Mouse (Mus musculus): ENCODE results near the gene Dnajb5. TPM values are rescaled to one million over a fixed set of nuclear protein-coding genes. Genes with fewer than 3 reads are reported as not detected.

Gene Dnajb5
- polyA plus RNA-seq, 1 experiment: 12.2 TPM

DNA sequence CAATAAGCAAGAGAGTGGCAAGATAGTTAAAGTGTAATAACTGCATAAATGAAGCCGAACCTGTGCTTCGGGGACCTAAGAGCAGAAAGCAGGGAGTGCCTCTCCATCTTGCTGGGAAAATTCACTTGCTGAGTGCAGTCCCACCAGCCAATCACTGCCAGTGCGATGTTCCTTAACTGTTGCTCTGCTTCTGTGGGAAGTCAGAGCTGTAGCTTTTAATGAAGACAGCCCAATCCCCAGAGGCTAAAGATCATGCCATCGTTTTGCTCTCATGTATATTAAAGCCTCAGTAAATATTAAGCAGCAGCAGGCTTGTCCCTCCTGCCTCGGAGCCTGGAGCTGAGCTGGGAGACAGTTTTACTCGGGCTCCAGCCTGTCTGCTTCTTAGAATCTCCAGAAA, 27.6 kb upstream of the Dnajb5 start:
- TF ChIP-seq CTCF (IDR thresholded peaks at IDR 0.05; ENCODE audit: extremely low read depth, insufficient read depth, insufficient read length, insufficient replicate concordance) (no peak), POLR2A (IDR thresholded peaks at IDR 0.05; ENCODE audit: low read depth, low read length) (no peak)
- Histone ChIP-seq H3K27me3 (ENCODE audit: control insufficient read depth, insufficient read depth, low read length) (peaks cover 3% of the 10 kb centered on the region), H3K27ac (ENCODE audit: insufficient read depth, low read length) (no peak overlapping the region), H3K4me3 (ENCODE audit: extremely low read depth, insufficient read depth, insufficient read length) (no peak overlapping the region), H3K4me1 (ENCODE audit: control insufficient read depth, insufficient read depth, insufficient read length) (no peaks in the 10 kb centered on the region), H3K36me3 (ENCODE audit: control insufficient read depth, insufficient read depth, low read length) (no peaks in the 10 kb centered on the region)
- WGBS: 76% methylated on average over 6 of the region's 6 CpGs
- DNase-seq (ENCODE audit: low read depth in 1 of 2, low spot score in 2 of 2): no peak

DNA sequence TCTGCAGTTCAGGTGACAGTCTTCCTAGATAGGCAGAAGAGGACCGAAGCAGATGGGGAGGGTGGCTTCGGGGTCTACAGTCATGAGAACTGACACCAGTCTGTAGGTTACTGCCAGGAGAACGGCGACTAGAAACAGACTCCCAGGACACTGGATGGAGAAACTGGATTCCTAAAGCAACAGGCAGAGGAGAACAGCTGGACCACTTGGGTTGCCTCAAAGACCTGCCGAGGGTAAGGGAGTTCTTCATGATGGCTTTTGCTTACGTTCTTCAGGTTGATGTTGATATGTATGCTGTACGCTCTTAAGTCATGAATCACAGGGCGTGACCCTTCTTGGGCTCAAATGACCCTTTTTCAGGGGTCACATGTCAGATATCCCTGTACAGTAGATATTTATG, 27.2 kb upstream of the Dnajb5 start:
- TF ChIP-seq POLR2A (IDR thresholded peaks at IDR 0.05; ENCODE audit: low read depth, low read length) (no peak), CTCF (IDR thresholded peaks at IDR 0.05; ENCODE audit: extremely low read depth, insufficient read depth, insufficient read length, insufficient replicate concordance) (no peak)
- Histone ChIP-seq H3K4me3 (ENCODE audit: extremely low read depth, insufficient read depth, insufficient read length) (no peak overlapping the region), H3K36me3 (ENCODE audit: control insufficient read depth, insufficient read depth, low read length) (no peaks in the 10 kb centered on the region), H3K27ac (ENCODE audit: insufficient read depth, low read length) (no peak overlapping the region), H3K4me1 (ENCODE audit: control insufficient read depth, insufficient read depth, insufficient read length) (no peaks in the 10 kb centered on the region), H3K27me3 (ENCODE audit: control insufficient read depth, insufficient read depth, low read length) (no peaks in the 10 kb centered on the region; the same call in 1 of the 2 replicates)
- no peak for DNase-seq (ENCODE audit: low read depth in 1 of 2, low spot score in 2 of 2)
- 85% methylated on average over 8 of the region's 8 CpGs for whole genome bisulfite sequencing

DNA sequence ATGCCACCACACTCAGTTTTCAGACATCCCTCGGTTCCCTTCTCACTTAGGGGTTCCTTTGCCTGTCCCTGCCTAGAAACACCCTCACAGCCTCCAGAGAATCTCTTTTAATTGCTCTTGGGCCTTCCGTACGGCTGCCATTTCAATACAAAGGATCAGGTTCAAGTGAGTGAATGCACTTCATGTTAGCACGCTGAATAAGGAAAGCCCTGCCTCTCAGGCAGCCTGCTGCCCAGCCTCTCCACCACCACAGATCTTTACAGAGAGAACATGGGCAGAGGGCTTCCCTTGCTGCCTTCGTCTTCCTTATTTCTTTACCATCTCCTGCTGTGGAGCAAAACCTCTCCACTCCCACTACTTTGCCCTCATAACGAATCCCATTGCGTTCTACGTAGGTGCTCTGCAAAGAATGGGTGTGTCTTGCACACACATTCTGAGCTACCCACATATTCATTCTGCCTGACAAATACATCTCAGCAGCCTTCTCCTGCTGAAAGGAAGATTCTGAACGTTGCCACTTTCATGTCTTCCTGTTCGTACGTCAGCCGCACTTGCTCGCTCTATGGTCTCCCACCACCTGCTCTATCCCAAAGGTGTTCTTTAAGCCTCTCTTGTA, 25.4 kb upstream of the Dnajb5 start:
- Histone ChIP-seq H3K27ac (ENCODE audit: insufficient read depth, low read length) (no peak overlapping the region), H3K4me1 (ENCODE audit: control insufficient read depth, insufficient read depth, insufficient read length) (no peaks in the 10 kb centered on the region), H3K4me3 (ENCODE audit: extremely low read depth, insufficient read depth, insufficient read length) (no peak overlapping the region), H3K27me3 (ENCODE audit: control insufficient read depth, insufficient read depth, low read length) (no peaks in the 10 kb centered on the region), H3K36me3 (ENCODE audit: control insufficient read depth, insufficient read depth, low read length) (no peaks in the 10 kb centered on the region)
- 86% methylated on average over 13 of the region's 13 CpGs for WGBS
- no peak for TF ChIP-seq CTCF (IDR thresholded peaks at IDR 0.05; ENCODE audit: extremely low read depth, insufficient read depth, insufficient read length, insufficient replicate concordance)
- no peak for TF ChIP-seq POLR2A (IDR thresholded peaks at IDR 0.05; ENCODE audit: low read depth, low read length)
- DNase-seq (ENCODE audit: low read depth in 1 of 2, low spot score in 2 of 2): no peak

DNA sequence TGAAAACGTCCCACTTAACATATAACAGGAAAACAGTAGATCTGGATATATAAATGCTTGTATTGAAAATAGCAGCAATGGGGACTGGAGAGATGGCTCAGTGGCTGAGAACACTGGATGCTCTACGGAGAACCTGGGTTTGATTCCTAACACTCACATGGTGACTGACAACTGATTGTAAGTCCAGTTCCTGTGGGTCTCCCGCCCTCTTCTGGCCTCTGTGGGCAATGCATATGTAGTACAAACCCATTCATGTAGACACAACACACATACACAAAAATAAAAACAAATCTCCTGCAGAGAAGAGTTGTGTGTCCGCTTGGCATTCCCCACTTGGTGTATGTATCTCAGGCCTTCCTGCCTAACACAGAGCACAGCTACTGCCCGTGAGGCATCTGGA, 21.4 kb upstream of the Dnajb5 start:
- H3K36me3 ChIP-seq (ENCODE audit: control insufficient read depth, insufficient read depth, low read length): no peaks in the 10 kb centered on the region
- TF ChIP-seq POLR2A (IDR thresholded peaks at IDR 0.05; ENCODE audit: low read depth, low read length): no peak
- no peak for TF ChIP-seq CTCF (IDR thresholded peaks at IDR 0.05; ENCODE audit: extremely low read depth, insufficient read depth, insufficient read length, insufficient replicate concordance)
- no peaks in the 10 kb centered on the region for H3K4me1 ChIP-seq (ENCODE audit: control insufficient read depth, insufficient read depth, insufficient read length)
- DNase-seq (ENCODE audit: low read depth in 1 of 2, low spot score in 2 of 2): no peak
- no peak overlapping the region for H3K4me3 ChIP-seq (ENCODE audit: extremely low read depth, insufficient read depth, insufficient read length)
- WGBS: 83% methylated on average over 5 of the region's 5 CpGs
- no peaks in the 10 kb centered on the region for H3K27me3 ChIP-seq (ENCODE audit: control insufficient read depth, insufficient read depth, low read length)
- H3K27ac ChIP-seq (ENCODE audit: insufficient read depth, low read length): no peak overlapping the region

DNA sequence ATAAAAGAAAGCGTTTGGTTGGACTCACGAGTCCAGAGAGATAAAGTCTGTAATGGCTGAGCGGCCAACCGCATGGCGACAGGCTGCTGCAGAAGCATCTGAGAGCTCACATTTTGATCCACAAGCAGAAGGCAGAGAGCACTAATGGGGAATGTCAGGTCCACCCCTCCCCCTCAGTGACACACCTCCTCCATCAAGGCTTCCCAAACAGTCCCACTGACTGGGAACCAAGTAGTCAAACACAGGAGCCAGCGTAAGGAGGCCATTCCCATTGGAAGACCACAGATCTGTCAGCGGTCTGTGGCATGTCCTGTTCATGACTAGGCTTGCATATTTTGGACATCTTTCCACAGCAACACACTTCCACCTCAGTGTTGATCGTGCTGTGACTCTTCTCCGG, 20.7 kb upstream of the Dnajb5 start:
- no peak for TF ChIP-seq CTCF (IDR thresholded peaks at IDR 0.05; ENCODE audit: extremely low read depth, insufficient read depth, insufficient read length, insufficient replicate concordance)
- no peak for TF ChIP-seq POLR2A (IDR thresholded peaks at IDR 0.05; ENCODE audit: low read depth, low read length)
- no peak for DNase-seq (ENCODE audit: low read depth in 1 of 2, low spot score in 2 of 2)
- 94% methylated on average over 9 of the region's 9 CpGs for WGBS
- Histone ChIP-seq H3K27me3 (ENCODE audit: control insufficient read depth, insufficient read depth, low read length) (no peaks in the 10 kb centered on the region), H3K4me3 (ENCODE audit: extremely low read depth, insufficient read depth, insufficient read length) (no peak overlapping the region), H3K27ac (ENCODE audit: insufficient read depth, low read length) (no peak overlapping the region), H3K36me3 (ENCODE audit: control insufficient read depth, insufficient read depth, low read length) (no peaks in the 10 kb centered on the region), H3K4me1 (ENCODE audit: control insufficient read depth, insufficient read depth, insufficient read length) (peaks cover 3% of the 10 kb centered on the region; the same call in 1 of the 2 replicates)

DNA sequence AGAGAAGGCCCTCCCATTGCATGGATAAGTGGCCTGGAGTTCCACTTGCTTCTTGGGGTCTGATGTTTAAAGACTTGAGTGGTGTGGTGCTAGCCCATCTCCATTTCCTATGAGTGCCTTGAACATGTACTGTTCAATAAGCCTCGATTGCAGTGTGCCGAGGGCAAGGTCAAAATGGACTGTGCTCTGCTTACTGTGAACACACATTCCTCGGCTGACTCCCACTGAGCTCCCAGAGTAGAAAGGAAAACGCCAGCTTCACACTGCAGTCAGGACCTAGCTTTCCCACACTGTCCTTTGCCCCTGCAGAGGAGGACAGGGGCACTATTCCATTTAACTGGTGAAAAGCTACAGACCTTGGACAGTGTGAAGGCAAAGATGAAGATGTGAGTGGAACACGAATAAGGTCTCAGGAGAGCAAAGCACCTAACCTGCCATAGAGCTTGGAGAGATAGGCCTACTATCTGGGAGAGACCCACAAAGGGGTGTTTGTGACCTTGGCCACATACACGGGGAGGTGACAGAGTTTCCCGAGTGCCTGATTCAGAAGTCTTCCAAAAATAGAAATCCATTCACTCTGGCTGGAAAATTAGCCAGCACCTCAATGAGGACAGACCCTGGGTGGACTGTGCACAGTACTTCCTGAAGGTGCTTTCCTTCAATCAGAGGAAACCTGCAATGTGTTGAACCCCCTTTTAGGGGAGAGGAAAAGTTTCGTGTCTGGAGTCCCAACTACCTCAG, 17.2 kb upstream of the Dnajb5 start:
- Histone ChIP-seq H3K4me3 (ENCODE audit: extremely low read depth, insufficient read depth, insufficient read length) (no peak overlapping the region), H3K4me1 (ENCODE audit: control insufficient read depth, insufficient read depth, insufficient read length) (peaks cover 3% of the 10 kb centered on the region; the same call in 1 of the 2 replicates), H3K27ac (ENCODE audit: insufficient read depth, low read length) (no peak overlapping the region), H3K27me3 (ENCODE audit: control insufficient read depth, insufficient read depth, low read length) (no peaks in the 10 kb centered on the region), H3K36me3 (ENCODE audit: control insufficient read depth, insufficient read depth, low read length) (no peaks in the 10 kb centered on the region)
- DNase-seq (ENCODE audit: low read depth in 1 of 2, low spot score in 2 of 2): no peak
- 87% methylated on average over 8 of the region's 8 CpGs for WGBS
- TF ChIP-seq POLR2A (IDR thresholded peaks at IDR 0.05; ENCODE audit: low read depth, low read length): no peak
- TF ChIP-seq CTCF (IDR thresholded peaks at IDR 0.05; ENCODE audit: extremely low read depth, insufficient read depth, insufficient read length, insufficient replicate concordance): no peak

DNA sequence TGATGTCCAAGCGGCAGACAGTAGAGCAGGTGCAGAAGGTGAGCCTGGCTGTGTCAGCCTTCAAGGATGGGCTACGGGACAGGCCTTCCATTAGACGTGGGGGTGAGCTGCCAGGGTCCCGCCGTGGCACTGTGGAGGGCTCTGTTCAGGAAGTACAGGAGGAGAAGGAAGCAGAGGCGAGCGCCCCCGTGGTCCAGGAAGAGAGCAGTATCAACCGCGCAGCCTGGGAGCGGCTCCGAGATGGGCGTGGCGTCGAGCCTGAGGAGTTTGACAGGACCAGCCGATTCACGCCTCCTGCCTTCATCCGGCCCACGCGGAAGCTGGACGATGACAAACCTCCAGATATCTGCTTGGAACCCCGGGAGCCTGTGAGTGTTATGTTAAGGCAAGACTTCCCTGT, 16.0 kb upstream of the Dnajb5 start:
- H3K36me3 ChIP-seq (ENCODE audit: control insufficient read depth, insufficient read depth, low read length): no peaks in the 10 kb centered on the region
- 12% methylated on average over 22 of the region's 22 CpGs for WGBS
- no peaks in the 10 kb centered on the region for H3K27me3 ChIP-seq (ENCODE audit: control insufficient read depth, insufficient read depth, low read length)
- TF ChIP-seq POLR2A (IDR thresholded peaks at IDR 0.05; ENCODE audit: low read depth, low read length) (no peak), CTCF (IDR thresholded peaks at IDR 0.05; ENCODE audit: extremely low read depth, insufficient read depth, insufficient read length, insufficient replicate concordance) (no peak)
- DNase-seq (ENCODE audit: low read depth in 1 of 2, low spot score in 2 of 2): no peak
- no peak overlapping the region for H3K27ac ChIP-seq (ENCODE audit: insufficient read depth, low read length)
- H3K4me3 ChIP-seq (ENCODE audit: extremely low read depth, insufficient read depth, insufficient read length): no peak overlapping the region
- peaks cover 3% of the 10 kb centered on the region; the same call in 1 of the 2 replicates for H3K4me1 ChIP-seq (ENCODE audit: control insufficient read depth, insufficient read depth, insufficient read length)

Data from spleen, adult 2 months (tissue).